Mouse (Mus musculus) forebrain, embryonic 11.5 days (tissue): ENCODE data around the gene Golga4. TPM values are rescaled to one million over a fixed set of nuclear protein-coding genes. Genes with fewer than 3 reads are reported as not detected.
A peak's percentile ranks its signal among the peaks of the same experiment; 100 is the strongest.

Experiments used
- ATAC-seq: fragments of 200-750 bp; cut with Nextera tagmentation; replicated peaks from 2 replicates; pipeline ENCODE4 v1.8.0; 2017; ENCODE audit warnings: moderate TSS enrichment; ENCODE audit not compliant: low FRiP score
- DNase-seq: peaks from one replicate; pipeline ENCODE4 v3.0.0-alpha.2; 2017; ENCODE audit warnings: low spot score
- H3K27ac ChIP-seq: fragments of 300-500 bp; sonication (generic); 2 replicates; pipeline ENCODE4 v1.5.1; 2014; ENCODE audit warnings: low read depth, low read length
- H3K27me3 ChIP-seq: fragments of 300-500 bp; sonication (generic); 2 replicates; pipeline ENCODE4 v1.6.1; 2014; ENCODE audit warnings: mild to moderate bottlenecking, low read length, mixed read lengths; ENCODE audit not compliant: control insufficient read depth, insufficient read depth
- H3K36me3 ChIP-seq: fragments of 300-500 bp; sonication (generic); 2 replicates; pipeline ENCODE4 v1.6.1; 2014; ENCODE audit warnings: mild to moderate bottlenecking, low read length, moderate library complexity, mixed read lengths; ENCODE audit not compliant: control insufficient read depth, insufficient read depth
- H3K4me1 ChIP-seq: fragments of 300-500 bp; sonication (generic); replicated peaks from 2 replicates; pipeline ENCODE4 v1.6.1; 2014; ENCODE audit warnings: low read length, mixed read lengths; ENCODE audit not compliant: control insufficient read depth, insufficient read depth
- H3K4me2 ChIP-seq: fragments of 300-500 bp; sonication (generic); 2 replicates; pipeline ENCODE4 v1.6.1; 2014; ENCODE audit warnings: low read depth, mild to moderate bottlenecking, low read length, moderate library complexity, mixed read lengths; ENCODE audit not compliant: severe bottlenecking
- H3K4me3 ChIP-seq: fragments of 300-500 bp; sonication (generic); 2 replicates; pipeline ENCODE4 v1.5.1; 2014; ENCODE audit warnings: low read depth, low read length
- H3K9ac ChIP-seq: fragments of 300-500 bp; sonication (generic); 2 replicates; pipeline ENCODE4 v1.6.1; 2014; ENCODE audit warnings: low read length
- H3K9me3 ChIP-seq: fragments of 300-500 bp; sonication (generic); 2 replicates; pipeline ENCODE4 v1.6.1; 2016; ENCODE audit warnings: low read length, mixed read lengths; ENCODE audit not compliant: control insufficient read depth
- WGBS: fragments of 180-500 bp; shearing (Covaris S2); extraction: QIAGEN DNeasy Blood & Tissue Kit; methylation state at CpG from one replicate; pipeline ENCODE4 v1.1.7; 2014; 5-methylcytosine and 5-hydroxymethylcytosine counted together
- polyA plus RNA-seq: library from polyadenylated mRNA; unstranded; fragments of >200 nt; fragmentation: Nextera tagmentation; extraction: Ambion mirVana; gene quantifications from 2 replicates; pipeline ENCODE4 v1.2.1, GENCODE M21; 2014

Gene Golga4
- polyA plus RNA-seq, 1 experiment from 2014 or later: 66.8 TPM

GRCm38 (mm10) chr9:118486361-118487095 is 19.5 kb upstream of the Golga4 start:
- Histone ChIP-seq H3K36me3 (no peaks in the 10 kb centered on the region), H3K4me1 (peaks cover 15% of the 10 kb centered on the region), H3K4me3 (peak overlapping the region; percentile 8), H3K9me3 (no peaks in the 10 kb centered on the region), H3K4me2 (peak overlapping the region; percentile 39; the same call in 1 of the 2 replicates), H3K27ac (no peak overlapping the region), H3K9ac (no peak overlapping the region), H3K27me3 (peaks cover 66% of the 10 kb centered on the region)
- under 1% methylated on average over 32 of the region's 32 CpGs for WGBS
- DNase-seq (peak; percentile 67), ATAC-seq (0 out of 2 replicates have a peak, but pooled peaks have one; percentile 13)

GRCm38 (mm10) chr9:118487096-118487395 is 19.0 kb upstream of the Golga4 start:
- no peak for DNase-seq
- H3K27ac ChIP-seq: no peak overlapping the region
- H3K27me3 ChIP-seq: peaks cover 62% of the 10 kb centered on the region
- ATAC-seq: no peak
- no peak overlapping the region for H3K9ac ChIP-seq
- peak overlapping the region; percentile 0; the same call in 1 of the 2 replicates for H3K4me3 ChIP-seq
- peak overlapping the region; percentile 19; the same call in 1 of the 2 replicates for H3K4me2 ChIP-seq
- H3K9me3 ChIP-seq: no peaks in the 10 kb centered on the region
- WGBS: 0% methylated on average over 9 of the region's 9 CpGs
- peaks cover 15% of the 10 kb centered on the region for H3K4me1 ChIP-seq
- no peaks in the 10 kb centered on the region for H3K36me3 ChIP-seq

DNA sequence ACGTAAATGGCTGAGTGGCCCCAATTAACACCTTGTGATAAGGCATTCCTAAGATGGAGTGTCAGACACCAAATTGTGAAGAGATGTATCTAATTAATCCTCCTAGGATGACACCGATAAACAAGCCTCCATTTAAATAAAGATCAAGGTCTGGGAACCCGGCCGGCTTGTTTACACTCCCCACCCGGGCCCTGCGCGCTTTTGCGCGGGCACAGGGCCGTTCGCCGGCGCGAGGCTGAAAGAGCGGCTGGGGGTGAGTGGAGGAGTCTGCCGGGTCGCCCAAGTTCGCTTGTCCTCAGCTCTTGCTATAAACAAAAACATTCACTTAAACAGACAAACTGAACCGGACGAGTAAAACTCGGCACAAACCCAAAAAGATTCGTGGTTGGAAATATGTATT is 18.4 kb upstream of the Golga4 start:
- Histone ChIP-seq H3K36me3 (no peaks in the 10 kb centered on the region), H3K27ac (no peak overlapping the region), H3K27me3 (peaks cover 57% of the 10 kb centered on the region), H3K9ac (no peak overlapping the region), H3K4me3 (peak overlapping the region; percentile 30), H3K9me3 (no peaks in the 10 kb centered on the region), H3K4me2 (peak overlapping the region; percentile 59), H3K4me1 (peaks cover 15% of the 10 kb centered on the region)
- ATAC-seq (no peak), DNase-seq (peak; percentile 71)
- WGBS: under 1% methylated on average over 22 of the region's 22 CpGs

GRCm38 (mm10) chr9:118488138-118488895 is 17.8 kb upstream of the Golga4 start:
- ATAC-seq (peak; percentile 19; the same call in 1 of the 2 replicates), DNase-seq (peak; percentile 75)
- Histone ChIP-seq H3K9ac (no peak overlapping the region; the same call in 1 of the 2 replicates), H3K4me2 (peak overlapping the region; percentile 59), H3K4me3 (peak overlapping the region; percentile 30), H3K9me3 (no peaks in the 10 kb centered on the region), H3K27me3 (peaks cover 55% of the 10 kb centered on the region), H3K27ac (no peak overlapping the region), H3K4me1 (peaks cover 15% of the 10 kb centered on the region), H3K36me3 (no peaks in the 10 kb centered on the region)
- WGBS: under 1% methylated on average over 28 of the region's 28 CpGs

DNA sequence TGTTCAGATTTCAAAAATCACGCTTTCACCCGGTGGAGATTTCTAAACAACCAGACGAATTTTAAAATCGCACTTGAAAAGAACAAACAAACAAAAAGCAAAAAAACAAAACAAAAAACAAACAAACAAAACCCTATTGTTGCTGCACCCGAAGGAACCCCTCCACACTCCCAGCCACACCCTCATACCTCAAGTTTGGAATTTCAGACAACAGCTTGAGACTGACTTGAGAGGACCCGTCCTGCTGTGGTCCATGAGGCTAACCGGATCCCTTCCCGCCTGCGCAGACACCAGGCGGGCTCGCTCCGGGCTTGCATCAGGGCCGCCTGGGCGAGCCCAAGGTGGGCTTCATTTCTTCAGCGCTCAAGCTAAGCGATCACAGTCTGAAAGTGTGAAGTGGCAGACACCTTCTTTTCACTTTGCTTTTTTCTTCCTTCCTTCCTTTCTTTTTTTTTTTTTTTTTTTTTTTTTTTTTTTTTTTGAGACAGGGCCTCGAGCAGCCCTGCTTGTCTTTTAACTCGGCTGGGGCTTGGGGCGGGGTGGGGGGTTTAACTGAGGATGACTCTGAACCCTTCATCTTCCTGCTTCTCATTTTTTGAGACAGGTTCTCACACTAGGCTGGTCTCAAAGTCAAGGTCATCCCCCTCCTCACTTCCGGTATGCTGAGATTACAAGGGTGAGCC is 17.0 kb upstream of the Golga4 start:
- peak overlapping the region; percentile 30 for H3K4me3 ChIP-seq
- H3K9ac ChIP-seq: no peak overlapping the region; the same call in 1 of the 2 replicates
- peak; percentile 53 for ATAC-seq

DNA sequence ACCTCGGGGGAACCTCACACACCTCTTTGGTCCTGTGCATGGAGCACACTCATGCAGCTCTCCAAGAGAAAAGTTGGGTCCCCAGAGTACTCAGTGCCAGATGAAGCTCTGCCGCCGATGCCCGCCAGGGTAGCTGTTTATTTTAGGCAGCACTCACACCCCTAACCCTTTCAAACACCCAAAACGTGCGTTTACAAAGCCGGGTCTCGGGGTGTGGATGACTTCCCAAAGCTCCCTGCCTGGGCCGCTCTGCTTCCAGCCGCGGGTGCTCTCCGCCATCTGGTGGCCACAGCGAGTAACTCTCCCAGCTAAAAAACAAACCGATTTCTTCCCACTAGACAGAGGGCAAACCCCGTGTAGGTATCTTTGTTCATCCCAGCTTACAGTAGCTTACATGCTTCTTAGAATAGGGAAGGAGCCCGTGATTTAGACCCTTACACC is 16.5 kb upstream of the Golga4 start:
- peak; percentile 77 for ATAC-seq
- H3K4me3 ChIP-seq: peak overlapping the region; percentile 30
- under 1% methylated on average over 16 of the region's 16 CpGs for WGBS
- H3K36me3 ChIP-seq: no peaks in the 10 kb centered on the region
- no peaks in the 10 kb centered on the region for H3K9me3 ChIP-seq
- H3K4me1 ChIP-seq: peaks cover 15% of the 10 kb centered on the region
- peak; percentile 90 for DNase-seq
- no peak overlapping the region for H3K27ac ChIP-seq
- H3K9ac ChIP-seq: no peak overlapping the region
- peak overlapping the region; percentile 59 for H3K4me2 ChIP-seq
- peaks cover 48% of the 10 kb centered on the region for H3K27me3 ChIP-seq

More for the DNA sequence above, 17.0 kb upstream of the Golga4 start:
- no peaks in the 10 kb centered on the region for H3K9me3 ChIP-seq
- 1% methylated on average over 20 of the region's 20 CpGs for WGBS
- peaks cover 53% of the 10 kb centered on the region for H3K27me3 ChIP-seq
- no peaks in the 10 kb centered on the region for H3K36me3 ChIP-seq
- peak; percentile 71 for DNase-seq
- peak overlapping the region; percentile 59 for H3K4me2 ChIP-seq
- peaks cover 15% of the 10 kb centered on the region for H3K4me1 ChIP-seq
- H3K27ac ChIP-seq: no peak overlapping the region

DNA sequence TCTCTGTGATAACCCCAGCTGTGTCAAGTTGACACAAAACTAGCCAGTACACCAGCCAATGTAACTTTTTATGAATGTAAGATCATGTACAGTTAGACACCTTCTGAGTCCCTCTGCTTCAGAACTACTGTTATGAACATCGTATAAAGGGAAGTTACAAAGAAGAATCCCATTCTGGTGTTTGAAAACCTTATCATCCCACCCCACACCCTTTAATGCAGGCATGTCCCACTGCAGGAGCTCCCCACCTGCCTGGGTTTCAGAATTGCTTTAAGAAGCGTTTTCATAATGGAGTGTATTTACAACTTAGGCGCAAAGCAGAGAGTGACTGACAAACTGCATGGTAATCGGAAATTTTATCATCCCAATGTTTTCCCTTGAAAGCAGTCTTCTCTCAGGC is 14.9 kb upstream of the Golga4 start:
- WGBS: 88% methylated on average over 4 of the region's 4 CpGs
- H3K4me1 ChIP-seq: peaks cover 15% of the 10 kb centered on the region
- DNase-seq (no peak), ATAC-seq (no peak)
- no peaks in the 10 kb centered on the region for H3K36me3 ChIP-seq
- no peak overlapping the region for H3K27ac ChIP-seq
- no peak overlapping the region for H3K4me2 ChIP-seq
- H3K9ac ChIP-seq: no peak overlapping the region
- H3K4me3 ChIP-seq: no peak overlapping the region
- peaks cover 35% of the 10 kb centered on the region for H3K27me3 ChIP-seq
- H3K9me3 ChIP-seq: no peaks in the 10 kb centered on the region

DNA sequence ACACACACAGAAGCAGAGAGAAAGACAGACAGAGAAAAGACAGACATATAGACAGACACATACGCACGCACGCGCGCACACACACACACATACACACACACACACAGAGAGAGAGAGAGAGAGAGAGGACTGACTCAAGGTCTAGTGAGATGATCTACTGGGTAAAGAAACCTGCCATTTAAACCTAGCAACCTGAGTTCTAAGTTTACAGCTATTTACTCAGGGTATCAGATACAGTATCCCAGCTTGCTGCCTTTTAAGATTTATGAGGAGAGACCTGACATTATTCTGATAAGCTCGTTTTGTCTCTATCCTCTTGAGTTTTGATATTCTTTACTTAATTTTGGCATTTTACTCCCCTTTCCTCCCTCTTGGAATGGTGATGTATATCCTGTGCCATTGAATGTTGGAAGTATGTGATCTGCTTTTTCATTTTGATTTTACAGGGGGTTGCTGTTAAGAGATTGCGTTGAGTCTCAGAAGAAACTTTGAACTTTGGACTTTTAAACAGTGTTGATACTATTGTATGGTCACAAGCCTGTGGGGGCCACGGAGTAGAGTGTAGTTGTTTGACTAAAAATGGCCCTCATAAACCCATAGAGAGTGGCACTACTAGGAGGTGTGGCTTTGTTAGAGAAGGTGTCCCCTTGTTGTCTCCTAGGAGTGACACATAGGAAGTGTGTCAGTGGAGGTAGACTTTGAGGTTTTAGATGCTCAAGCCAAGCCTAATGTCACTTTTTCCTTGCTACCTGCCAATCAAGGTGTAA is 13.0 kb upstream of the Golga4 start:
- no peak overlapping the region for H3K4me3 ChIP-seq
- peaks cover 16% of the 10 kb centered on the region for H3K27me3 ChIP-seq
- 85% methylated on average over 8 of the region's 8 CpGs for WGBS
- H3K36me3 ChIP-seq: no peaks in the 10 kb centered on the region
- peaks cover 2% of the 10 kb centered on the region for H3K4me1 ChIP-seq
- H3K9me3 ChIP-seq: no peaks in the 10 kb centered on the region
- peak; percentile 14 for DNase-seq
- no peak for ATAC-seq
- no peak overlapping the region for H3K4me2 ChIP-seq
- H3K9ac ChIP-seq: no peak overlapping the region
- H3K27ac ChIP-seq: no peak overlapping the region
